Mouse (Mus musculus): ENCODE measurements at regions not wholly inside any gene's neighbourhood (a gene's known extent, or its start where the extent isn't known, plus 50 kb on each side); places are given as distances from the start of the nearest gene placed in this dataset.
A peak's percentile ranks its signal among the peaks of the same experiment; 100 is the strongest.

GRCm38 (mm10) chr1:21132340-21132739 lies 53.3 kb upstream of the Tram2 start:
- DNase-seq (ENCODE audit: low spot score) = no peak

- no peak for DNase-seq (ENCODE audit: low spot score)
Measured at GRCm38 (mm10) chr1:21146961-21147360, 67.9 kb upstream of the Tram2 start.

- DNase-seq (ENCODE audit: low spot score) = peak; percentile 92
Measured at GRCm38 (mm10) chr1:21161742-21162141, 56.6 kb upstream of the Tmem14a start.

GRCm38 (mm10) chr1:21166287-21166733 lies 52.1 kb upstream of the Tmem14a start:
- peak; percentile 92 for DNase-seq (ENCODE audit: low spot score)

GRCm38 (mm10) chr1:21166762-21167161 lies 51.6 kb upstream of the Tmem14a start:
- DNase-seq (ENCODE audit: low spot score) = peak; percentile 9
